Mouse (Mus musculus): ENCODE measurements around the gene Slc9a3r1. TPM values are rescaled to one million over a fixed set of nuclear protein-coding genes. Genes with fewer than 3 reads are reported as not detected.

Gene Slc9a3r1
- polyA plus RNA-seq, 1 experiment: 51.5 TPM

- peak overlapping the region; percentile 70 for H3K27ac ChIP-seq (ENCODE audit: insufficient read depth, low read length)
- TF ChIP-seq CTCF (IDR thresholded peaks at IDR 0.05; ENCODE audit: extremely low read depth, insufficient read depth, insufficient read length, insufficient replicate concordance) (no peak), POLR2A (IDR thresholded peaks at IDR 0.05; ENCODE audit: low read depth, low read length) (no peak)
- no peak for DNase-seq (ENCODE audit: low read depth in 1 of 2, low spot score in 2 of 2)
- peaks cover 30% of the 10 kb centered on the region; the same call in 1 of the 2 replicates for H3K4me1 ChIP-seq (ENCODE audit: control insufficient read depth, insufficient read depth, insufficient read length)
- 52% methylated on average over 14 of the region's 14 CpGs for WGBS
- no peaks in the 10 kb centered on the region for H3K36me3 ChIP-seq (ENCODE audit: control insufficient read depth, insufficient read depth, low read length)
- H3K4me3 ChIP-seq (ENCODE audit: extremely low read depth, insufficient read depth, insufficient read length): no peak overlapping the region
- no peaks in the 10 kb centered on the region for H3K27me3 ChIP-seq (ENCODE audit: control insufficient read depth, insufficient read depth, low read length)
Observed at GRCm38 (mm10) chr11:115226811-115227491, 63.8 kb downstream of the Slc9a3r1 start.

- no peaks in the 10 kb centered on the region for H3K36me3 ChIP-seq (ENCODE audit: control insufficient read depth, insufficient read depth, low read length)
- H3K27me3 ChIP-seq (ENCODE audit: control insufficient read depth, insufficient read depth, low read length): no peaks in the 10 kb centered on the region
- DNase-seq (ENCODE audit: low read depth in 1 of 2, low spot score in 2 of 2): no peak
- WGBS: 83% methylated on average over 12 of the region's 12 CpGs
- no peak overlapping the region for H3K27ac ChIP-seq (ENCODE audit: insufficient read depth, low read length)
- H3K4me1 ChIP-seq (ENCODE audit: control insufficient read depth, insufficient read depth, insufficient read length): peaks cover 36% of the 10 kb centered on the region; the same call in 1 of the 2 replicates
- no peak for TF ChIP-seq CTCF (IDR thresholded peaks at IDR 0.05; ENCODE audit: extremely low read depth, insufficient read depth, insufficient read length, insufficient replicate concordance)
- TF ChIP-seq POLR2A (IDR thresholded peaks at IDR 0.05; ENCODE audit: low read depth, low read length): no peak
- H3K4me3 ChIP-seq (ENCODE audit: extremely low read depth, insufficient read depth, insufficient read length): no peak overlapping the region
Observed at GRCm38 (mm10) chr11:115227640-115228039, 64.5 kb downstream of the Slc9a3r1 start.

- H3K36me3 ChIP-seq (ENCODE audit: control insufficient read depth, insufficient read depth, low read length): no peaks in the 10 kb centered on the region
- 68% methylated on average over 7 of the region's 7 CpGs for WGBS
- DNase-seq (ENCODE audit: low read depth in 1 of 2, low spot score in 2 of 2): no peak
- peaks cover 41% of the 10 kb centered on the region; the same call in 1 of the 2 replicates for H3K4me1 ChIP-seq (ENCODE audit: control insufficient read depth, insufficient read depth, insufficient read length)
- H3K27me3 ChIP-seq (ENCODE audit: control insufficient read depth, insufficient read depth, low read length): no peaks in the 10 kb centered on the region
- no peak overlapping the region for H3K27ac ChIP-seq (ENCODE audit: insufficient read depth, low read length)
- no peak overlapping the region for H3K4me3 ChIP-seq (ENCODE audit: extremely low read depth, insufficient read depth, insufficient read length)
- no peak for TF ChIP-seq CTCF (IDR thresholded peaks at IDR 0.05; ENCODE audit: extremely low read depth, insufficient read depth, insufficient read length, insufficient replicate concordance)
- TF ChIP-seq POLR2A (IDR thresholded peaks at IDR 0.05; ENCODE audit: low read depth, low read length): no peak
Observed at GRCm38 (mm10) chr11:115228430-115228829, 65.3 kb downstream of the Slc9a3r1 start.

- TF ChIP-seq POLR2A (IDR thresholded peaks at IDR 0.05; ENCODE audit: low read depth, low read length) (no peak), CTCF (IDR thresholded peaks at IDR 0.05; ENCODE audit: extremely low read depth, insufficient read depth, insufficient read length, insufficient replicate concordance) (no peak; the same call in 1 of the 2 replicates)
- 0 out of 2 replicates have a peak, but pooled peaks cover under 1% of the 10 kb centered on the region for H3K36me3 ChIP-seq (ENCODE audit: control insufficient read depth, insufficient read depth, low read length)
- DNase-seq (ENCODE audit: low read depth in 1 of 2, low spot score in 2 of 2): no peak
- H3K4me3 ChIP-seq (ENCODE audit: extremely low read depth, insufficient read depth, insufficient read length): no peak overlapping the region
- no peaks in the 10 kb centered on the region for H3K27me3 ChIP-seq (ENCODE audit: control insufficient read depth, insufficient read depth, low read length)
- H3K27ac ChIP-seq (ENCODE audit: insufficient read depth, low read length): no peak overlapping the region
- H3K4me1 ChIP-seq (ENCODE audit: control insufficient read depth, insufficient read depth, insufficient read length): peaks cover 41% of the 10 kb centered on the region; the same call in 1 of the 2 replicates
- 78% methylated on average over 15 of the region's 15 CpGs for WGBS
Observed at GRCm38 (mm10) chr11:115229021-115229930, 66.1 kb downstream of the Slc9a3r1 start.

Other genes starting within 250 kb of the Slc9a3r1 start
- 3.1 and 5.3 TPM in 2 replicates for gene Cd300lb, start 229.0 kb upstream of the Slc9a3r1 start, polyA plus RNA-seq (2012; rRNA removed)
- 5.8 and 10.8 TPM in 2 replicates for gene Cd300c, start 194.2 kb upstream of the Slc9a3r1 start, polyA plus RNA-seq (2012; rRNA removed)
- gene Cd300ld, start 173.4 kb upstream of the Slc9a3r1 start, polyA plus RNA-seq (2012; rRNA removed): 3.3 and 5.5 TPM in 2 replicates
- gene Cd300c2, start 161.5 kb upstream of the Slc9a3r1 start, polyA plus RNA-seq (2012; rRNA removed): 26.0 and 32.8 TPM in 2 replicates
- gene Cd300ld2, start 147.1 kb upstream of the Slc9a3r1 start, polyA plus RNA-seq (2012; rRNA removed): 0.20 and 0.27 TPM in 2 replicates
- gene Cd300ld4, start 136.3 kb upstream of the Slc9a3r1 start, polyA plus RNA-seq (2012; rRNA removed): 0.93 and 1.3 TPM in 2 replicates
- 2.3 and 5.5 TPM in 2 replicates for gene Cd300ld5, start 125.6 kb upstream of the Slc9a3r1 start, polyA plus RNA-seq (2012; rRNA removed)
- gene Cd300ld3, start 114.9 kb upstream of the Slc9a3r1 start, polyA plus RNA-seq (2012; rRNA removed): 13.1 and 29.1 TPM in 2 replicates
- 4.6 and 4.7 TPM in 2 replicates for gene Cd300e, start 101.2 kb upstream of the Slc9a3r1 start, polyA plus RNA-seq (2012; rRNA removed)
- 7.8 and 7.9 TPM in 2 replicates for gene Rab37, start 71.9 kb upstream of the Slc9a3r1 start, polyA plus RNA-seq (2012; rRNA removed)
- 24.7 and 31.4 TPM in 2 replicates for gene Cd300lf, start 29.3 kb upstream of the Slc9a3r1 start, polyA plus RNA-seq (2012; rRNA removed)
- 16.3 and 16.5 TPM in 2 replicates for gene Tmem104, start 24.1 kb downstream of the Slc9a3r1 start, polyA plus RNA-seq (2012; rRNA removed)
- 12.3 and 12.5 TPM in 2 replicates for gene Nat9, start 24.5 kb downstream of the Slc9a3r1 start, polyA plus RNA-seq (2012; rRNA removed)
- gene Grin2c, start 103.9 kb downstream of the Slc9a3r1 start, polyA plus RNA-seq (2012; rRNA removed): 9.5 and 13.7 TPM in 2 replicates
- 18.7 and 24.6 TPM in 2 replicates for gene Fdxr, start 113.7 kb downstream of the Slc9a3r1 start, polyA plus RNA-seq (2012; rRNA removed)
- gene Fads6, start 134.3 kb downstream of the Slc9a3r1 start, polyA plus RNA-seq (2012; rRNA removed): 1.1 TPM in 2 replicates
- not detected in 2 replicates for gene Otop2, start 143.8 kb downstream of the Slc9a3r1 start, polyA plus RNA-seq (2012; rRNA removed)
- gene Ush1g, start 158.7 kb downstream of the Slc9a3r1 start, polyA plus RNA-seq (2012; rRNA removed): 2.0 TPM in 2 replicates
- not detected in 2 replicates for gene Otop3, start 171.4 kb downstream of the Slc9a3r1 start, polyA plus RNA-seq (2012; rRNA removed)
- 17.9 and 18.3 TPM in 2 replicates for gene Hid1, start 204.4 kb downstream of the Slc9a3r1 start, polyA plus RNA-seq (2012; rRNA removed)
- gene Cdr2l, start 218.6 kb downstream of the Slc9a3r1 start, polyA plus RNA-seq (2012; rRNA removed): 7.0 and 8.4 TPM in 2 replicates
- gene Mrpl58, start 240.4 kb downstream of the Slc9a3r1 start, polyA plus RNA-seq (2012; rRNA removed): 42.8 and 48.3 TPM in 2 replicates

All from spleen, adult 2 months (tissue).